Mouse (Mus musculus) forebrain, embryonic 12.5 days (tissue): ENCODE data around the gene Rab43. TPM values are rescaled to one million over a fixed set of nuclear protein-coding genes. Genes with fewer than 3 reads are reported as not detected.
"Not testable (repeated sequence)": the region's sequence is repeated elsewhere in the genome, so short reads cannot be mapped to it uniquely, and the experiment has no call there.

Experiments
- ATAC-seq: fragments of 200-750 bp; cut with Nextera tagmentation; 2 replicates; pipeline ENCODE4 v1.8.0; 2017; ENCODE audit warnings: moderate TSS enrichment; ENCODE audit not compliant: low FRiP score
- H3K27ac ChIP-seq: fragments of 300-500 bp; sonication (generic); 2 replicates; pipeline ENCODE4 v1.5.1; 2016; ENCODE audit warnings: mild to moderate bottlenecking
- H3K27me3 ChIP-seq: fragments of 300-500 bp; sonication (generic); 2 replicates; pipeline ENCODE4 v1.6.1; 2016; ENCODE audit warnings: mild to moderate bottlenecking
- H3K36me3 ChIP-seq: fragments of 300-500 bp; sonication (generic); replicated peaks from 2 replicates; pipeline ENCODE4 v1.6.1; 2016; ENCODE audit warnings: mild to moderate bottlenecking
- H3K4me1 ChIP-seq: fragments of 300-500 bp; sonication (generic); 2 replicates; pipeline ENCODE4 v1.6.1; 2016
- H3K4me2 ChIP-seq: fragments of 300-500 bp; sonication (generic); 2 replicates; pipeline ENCODE4 v1.6.1; 2016; ENCODE audit warnings: mild to moderate bottlenecking, moderate library complexity
- H3K4me3 ChIP-seq: fragments of 300-500 bp; sonication (generic); replicated peaks from 2 replicates; pipeline ENCODE4 v1.5.1; 2016; ENCODE audit warnings: mild to moderate bottlenecking
- H3K9ac ChIP-seq: fragments of 300-500 bp; sonication (generic); 2 replicates; pipeline ENCODE4 v1.6.1; 2016; ENCODE audit warnings: mild to moderate bottlenecking
- H3K9me3 ChIP-seq: fragments of 300-500 bp; sonication (generic); 2 replicates; pipeline ENCODE4 v1.6.1; 2016
- WGBS: fragments of 180-500 bp; shearing (Covaris S2); methylation state at CpG from one replicate; pipeline ENCODE4 v1.1.7; 2016; 5-methylcytosine and 5-hydroxymethylcytosine counted together
- polyA plus RNA-seq: library from polyadenylated mRNA; unstranded; fragments of >200 nt; fragmentation: Nextera tagmentation; extraction: Ambion mirVana; gene quantifications from 2 replicates; pipeline ENCODE4 v1.2.1, GENCODE M21; 2016

Gene Rab43
- polyA plus RNA-seq, 1 experiment from 2014 or later: 7.7 TPM

DNA sequence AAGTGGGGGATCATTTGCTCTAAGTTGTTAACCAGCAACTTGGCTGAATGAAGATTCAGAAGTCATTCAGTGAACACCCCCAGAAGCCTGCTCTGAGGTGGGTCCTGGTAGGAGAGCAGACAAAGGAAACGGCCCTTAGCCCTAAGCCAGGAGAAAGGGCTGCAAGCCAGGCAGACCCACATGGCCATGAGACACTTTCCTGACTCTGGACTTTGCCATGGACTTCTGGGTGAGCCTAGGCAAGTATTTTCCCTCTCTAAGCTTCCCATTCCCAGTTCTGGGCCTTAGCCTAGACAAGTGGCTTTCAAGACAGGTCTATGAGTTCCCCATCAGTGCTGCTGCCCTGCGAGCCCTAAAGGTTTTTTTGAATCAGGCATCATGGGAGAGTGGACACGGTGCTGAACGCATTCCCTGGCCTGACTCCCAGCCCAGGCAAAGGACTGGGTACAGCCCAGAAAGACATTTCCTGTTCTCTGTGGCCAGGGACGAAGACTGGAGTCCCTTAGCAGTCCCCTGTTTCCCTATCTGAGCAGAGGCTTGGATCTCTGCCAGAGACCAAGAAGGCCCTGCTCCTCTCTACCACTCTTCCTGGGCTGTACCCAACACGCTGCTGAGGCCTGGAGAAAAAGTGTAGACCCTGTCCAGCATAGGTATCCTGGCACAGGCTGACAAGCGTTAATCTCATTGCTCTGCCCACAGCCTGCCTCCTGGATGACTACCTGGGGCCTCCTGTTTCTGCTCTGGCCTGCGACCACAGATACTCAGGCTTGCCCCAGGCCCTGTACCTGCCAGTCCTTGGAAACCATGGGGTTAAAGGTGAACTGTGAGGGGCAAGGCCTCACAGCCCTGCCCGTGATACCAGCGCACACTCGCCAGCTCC lies 33.4 kb downstream of the Rab43 start:
- Histone ChIP-seq H3K27me3 (no peaks in the 10 kb centered on the region), H3K27ac (no peak overlapping the region)
- WGBS: 81% methylated on average over 11 of the region's 11 CpGs

DNA sequence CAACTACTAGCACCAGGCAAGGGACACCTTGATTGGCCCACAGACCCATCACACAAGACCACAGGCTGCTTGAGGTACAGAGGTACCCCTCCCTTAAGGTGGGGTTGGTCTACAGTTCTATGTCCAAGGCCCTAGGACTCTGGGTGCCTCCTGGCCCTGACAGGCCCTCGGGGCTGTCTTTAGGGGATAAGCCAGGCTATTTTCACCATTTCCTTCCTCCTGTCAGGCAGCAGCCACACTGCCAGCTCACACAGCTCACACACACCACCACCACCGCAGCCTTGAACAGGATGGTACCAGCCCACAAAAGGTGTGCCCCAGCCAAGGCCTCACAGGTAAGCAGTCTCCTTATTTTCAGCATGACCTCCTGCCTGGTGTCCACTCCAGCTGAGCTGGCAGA lies 34.1 kb downstream of the Rab43 start, which contains the start of gene Gp9:
Gene Gp9, plus strand, starts transcription at position 231 of the 400 bp plus-strand sequence.
- Histone ChIP-seq H3K36me3 (no peaks in the 10 kb centered on the region), H3K27me3 (no peaks in the 10 kb centered on the region), H3K4me3 (no peak within 1 kb of the TSS), H3K4me1 (no peaks in the 10 kb centered on the region), H3K9me3 (no peaks in the 10 kb centered on the region), H3K27ac (no peak within 1 kb of the TSS), H3K9ac (no peak within 1 kb of the TSS), H3K4me2 (no peak within 1 kb of the TSS)
- WGBS: 79% methylated on average over 2 of the region's 2 CpGs
- ATAC-seq: no peak

More for the DNA sequence above, 33.4 kb downstream of the Rab43 start:
- Histone ChIP-seq H3K36me3 (no peaks in the 10 kb centered on the region), H3K9ac (no peak overlapping the region), H3K4me1 (no peaks in the 10 kb centered on the region), H3K4me3 (no peak overlapping the region), H3K9me3 (no peaks in the 10 kb centered on the region), H3K4me2 (no peak overlapping the region)
- ATAC-seq: no peak

DNA sequence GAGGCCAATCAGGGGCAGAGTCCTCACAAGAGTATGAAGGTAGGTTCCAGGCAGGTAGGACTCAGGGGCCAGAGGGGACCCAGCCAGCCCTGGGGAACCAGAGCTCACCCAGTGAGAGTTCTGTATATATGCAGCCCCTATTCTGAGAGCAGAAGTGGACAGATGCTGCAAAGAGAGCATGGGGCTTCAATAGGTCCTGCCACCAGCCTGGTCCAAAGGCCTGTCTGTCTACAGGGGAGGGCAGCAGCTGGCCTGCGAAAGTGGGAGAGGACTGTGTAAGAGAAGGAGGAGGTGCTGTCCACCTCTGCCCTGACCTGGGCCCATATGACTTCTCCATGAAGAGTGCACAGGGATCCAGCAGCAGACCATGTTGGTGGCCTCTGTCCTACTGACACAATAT lies 35.3 kb downstream of the Rab43 start:
- Histone ChIP-seq H3K4me1 (no peaks in the 10 kb centered on the region), H3K4me2 (no peak overlapping the region), H3K9me3 (no peaks in the 10 kb centered on the region), H3K9ac (no peak overlapping the region), H3K36me3 (no peaks in the 10 kb centered on the region), H3K4me3 (no peak overlapping the region), H3K27ac (no peak overlapping the region), H3K27me3 (no peaks in the 10 kb centered on the region)
- ATAC-seq: no peak
- 100% methylated on average over 1 of the region's 1 CpGs for WGBS

DNA sequence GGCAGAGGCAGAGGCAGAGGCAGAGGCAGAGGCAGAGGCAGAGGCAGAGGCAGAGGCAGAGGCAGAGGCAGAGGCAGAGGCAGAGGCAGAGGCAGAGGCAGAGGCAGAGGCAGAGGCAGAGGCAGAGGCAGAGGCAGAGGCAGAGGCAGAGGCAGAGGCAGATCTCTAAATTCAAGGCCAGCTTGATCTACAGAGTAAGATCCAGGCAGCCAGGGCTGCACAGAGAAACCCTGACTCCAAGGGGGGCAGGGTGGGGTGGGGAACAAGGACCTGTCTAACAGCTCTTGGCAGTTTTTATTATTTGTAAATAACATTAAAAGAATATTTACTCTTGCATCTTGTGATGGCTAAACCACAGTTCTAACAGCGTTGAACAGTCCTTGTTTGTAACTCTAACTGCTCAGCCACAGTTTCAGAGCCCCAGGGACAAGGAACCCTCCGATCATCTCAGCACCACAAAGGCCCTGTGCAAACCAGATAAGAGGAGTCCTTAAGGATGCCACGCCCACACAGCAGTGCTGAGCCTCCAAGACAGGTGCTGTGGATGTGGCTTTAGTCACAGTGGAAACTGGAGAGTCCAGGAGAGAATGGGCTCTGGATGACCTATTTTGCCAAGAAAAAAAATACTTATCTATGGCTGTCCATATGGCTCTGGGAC lies 36.2 kb downstream of the Rab43 start:
- 78% methylated on average over 3 of the region's 3 CpGs for WGBS
- no peaks in the 10 kb centered on the region for H3K27me3 ChIP-seq
- H3K4me1 ChIP-seq: no peaks in the 10 kb centered on the region
- no peak for ATAC-seq
- no peak overlapping the region for H3K27ac ChIP-seq
- no peak overlapping the region for H3K4me2 ChIP-seq
- H3K9me3 ChIP-seq: no peaks in the 10 kb centered on the region
- no peaks in the 10 kb centered on the region for H3K36me3 ChIP-seq
- H3K9ac ChIP-seq: no peak overlapping the region
- H3K4me3 ChIP-seq: no peak overlapping the region

GRCm38 (mm10) chr6:87774909-87775308 lies 37.1 kb downstream of the Rab43 start:
- ATAC-seq: no peak
- no peaks in the 10 kb centered on the region for H3K9me3 ChIP-seq
- no peaks in the 10 kb centered on the region for H3K4me1 ChIP-seq
- 85% methylated on average over 9 of the region's 9 CpGs for WGBS
- H3K36me3 ChIP-seq: no peaks in the 10 kb centered on the region
- no peak overlapping the region for H3K27ac ChIP-seq
- H3K9ac ChIP-seq: no peak overlapping the region
- H3K4me2 ChIP-seq: no peak overlapping the region
- no peaks in the 10 kb centered on the region for H3K27me3 ChIP-seq
- H3K4me3 ChIP-seq: no peak overlapping the region

- Histone ChIP-seq H3K27me3 (no peaks in the 10 kb centered on the region), H3K4me1 (no peaks in the 10 kb centered on the region), H3K4me2 (no peak overlapping the region), H3K27ac (no peak overlapping the region), H3K36me3 (no peaks in the 10 kb centered on the region), H3K9me3 (no peaks in the 10 kb centered on the region), H3K9ac (no peak overlapping the region), H3K4me3 (no peak overlapping the region)
- ATAC-seq: no peak
- WGBS: 49% methylated on average over 1 of the region's 1 CpGs
Observed at GRCm38 (mm10) chr6:87774466-87774865, 37.5 kb downstream of the Rab43 start.

DNA sequence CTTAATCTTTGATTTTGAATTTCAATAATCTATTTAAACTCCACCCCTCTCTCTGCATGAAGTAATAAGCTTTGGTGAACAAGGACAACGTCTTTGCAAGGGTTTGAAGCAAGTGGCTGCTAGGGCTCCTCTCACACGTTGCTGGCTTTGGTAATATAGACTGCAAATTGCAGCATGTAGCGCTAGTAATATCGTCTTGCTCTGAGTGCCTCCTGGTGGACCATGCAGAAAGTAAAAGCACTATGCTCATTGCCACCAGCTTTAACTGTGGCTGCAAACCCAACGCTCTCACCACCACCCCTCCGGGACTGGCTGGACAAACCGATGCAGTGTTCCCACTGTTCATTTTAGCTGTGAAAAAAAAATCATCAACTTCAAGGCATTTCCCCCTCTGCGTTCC lies 41.3 kb downstream of the Rab43 start:
- Histone ChIP-seq H3K27me3 (no peaks in the 10 kb centered on the region), H3K4me1 (no peaks in the 10 kb centered on the region), H3K9ac (no peak overlapping the region), H3K9me3 (no peaks in the 10 kb centered on the region), H3K27ac (no peak overlapping the region), H3K36me3 (no peaks in the 10 kb centered on the region), H3K4me3 (no peak overlapping the region), H3K4me2 (no peak overlapping the region)
- ATAC-seq: no peak
- 62% methylated on average over 8 of the region's 8 CpGs for WGBS

DNA sequence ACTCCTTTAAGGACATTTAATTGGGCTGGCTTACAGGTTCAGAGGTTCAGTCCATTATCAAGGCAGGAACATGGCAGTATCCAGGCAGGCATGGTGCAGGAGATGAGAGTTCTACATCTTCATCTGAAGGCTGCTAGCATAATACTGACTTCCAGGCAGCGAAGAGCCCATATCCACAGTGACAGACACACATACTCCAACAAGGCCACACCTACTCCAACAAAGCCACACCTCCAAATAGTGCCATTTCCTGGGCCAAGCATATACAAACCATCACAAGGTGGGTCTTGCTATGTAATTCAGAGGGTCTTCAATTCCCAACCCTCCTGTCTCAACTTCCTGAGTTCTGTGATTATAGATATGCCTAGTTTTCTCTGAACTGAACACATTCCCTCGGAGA lies 47.7 kb downstream of the Rab43 start:
- not testable (repeated sequence) for H3K4me3 ChIP-seq, ATAC-seq, H3K9me3 ChIP-seq, H3K27ac ChIP-seq, H3K4me1 ChIP-seq, H3K9ac ChIP-seq, H3K4me2 ChIP-seq, H3K36me3 ChIP-seq, H3K27me3 ChIP-seq
- 91% methylated on average over 2 of the region's 2 CpGs for WGBS

GRCm38 (mm10) chr6:87763376-87764280 lies 48.3 kb downstream of the Rab43 start:
- 69% methylated on average over 4 of the region's 4 CpGs for WGBS

DNA sequence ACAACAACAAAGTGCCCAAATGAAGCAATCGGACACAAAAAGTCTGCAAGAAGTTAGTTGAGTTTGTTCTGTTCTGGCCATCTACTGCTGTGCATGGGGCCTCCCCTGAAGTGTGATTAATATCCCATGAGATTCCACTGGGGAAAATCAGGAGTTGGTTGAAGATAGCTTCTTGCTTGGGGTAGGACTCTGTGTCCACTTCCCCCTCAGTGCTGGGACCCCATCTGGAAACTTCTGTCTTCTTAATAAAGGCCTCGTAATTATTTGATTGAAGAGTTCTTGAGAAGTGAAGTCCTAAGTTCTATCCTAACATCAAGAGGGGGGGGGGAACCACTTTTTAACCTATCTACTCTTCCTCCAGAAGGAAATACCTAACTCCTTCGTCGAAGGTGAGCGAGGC lies 49.8 kb downstream of the Rab43 start:
- no peaks in the 10 kb centered on the region for H3K9me3 ChIP-seq
- no peaks in the 10 kb centered on the region for H3K27me3 ChIP-seq
- H3K36me3 ChIP-seq: no peaks in the 10 kb centered on the region
- ATAC-seq: no peak
- no peak overlapping the region for H3K27ac ChIP-seq
- H3K4me1 ChIP-seq: no peaks in the 10 kb centered on the region
- no peak overlapping the region for H3K9ac ChIP-seq
- 87% methylated on average over 5 of the region's 5 CpGs for WGBS
- no peak overlapping the region for H3K4me3 ChIP-seq
- no peak overlapping the region for H3K4me2 ChIP-seq

More at GRCm38 (mm10) chr6:87763376-87764280, 48.3 kb downstream of the Rab43 start:
- Histone ChIP-seq H3K27me3 (no peaks in the 10 kb centered on the region), H3K4me2 (no peak overlapping the region), H3K36me3 (no peaks in the 10 kb centered on the region), H3K4me1 (no peaks in the 10 kb centered on the region), H3K9ac (no peak overlapping the region), H3K27ac (no peak overlapping the region), H3K9me3 (no peaks in the 10 kb centered on the region), H3K4me3 (no peak overlapping the region)
- ATAC-seq: no peak

DNA sequence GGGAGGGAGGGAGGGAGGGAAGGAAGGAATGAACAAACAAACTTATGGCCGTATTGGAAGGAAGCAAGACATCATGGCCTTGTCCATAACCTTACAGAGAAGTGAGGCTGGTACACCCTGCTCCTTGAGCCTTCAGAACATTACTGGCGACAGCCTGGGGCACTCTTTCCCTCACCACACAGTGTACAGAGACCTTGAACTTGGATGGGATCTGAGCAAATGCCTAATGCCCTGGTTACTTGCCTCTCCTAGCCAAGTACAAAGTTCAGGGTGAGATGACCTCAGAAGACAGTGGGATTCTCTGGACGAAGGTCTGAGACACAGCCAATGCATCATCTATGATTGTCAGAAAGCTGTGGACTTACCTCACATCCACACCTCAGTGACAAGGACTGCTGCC lies 52.1 kb downstream of the Rab43 start:
- H3K9me3 ChIP-seq: no peaks in the 10 kb centered on the region
- H3K9ac ChIP-seq: no peak overlapping the region
- H3K27ac ChIP-seq: no peak overlapping the region
- 80% methylated on average over 3 of the region's 3 CpGs for WGBS
- no peaks in the 10 kb centered on the region for H3K27me3 ChIP-seq
- H3K4me3 ChIP-seq: no peak overlapping the region
- ATAC-seq: no peak
- no peaks in the 10 kb centered on the region for H3K36me3 ChIP-seq
- no peak overlapping the region for H3K4me2 ChIP-seq
- H3K4me1 ChIP-seq: no peaks in the 10 kb centered on the region

DNA sequence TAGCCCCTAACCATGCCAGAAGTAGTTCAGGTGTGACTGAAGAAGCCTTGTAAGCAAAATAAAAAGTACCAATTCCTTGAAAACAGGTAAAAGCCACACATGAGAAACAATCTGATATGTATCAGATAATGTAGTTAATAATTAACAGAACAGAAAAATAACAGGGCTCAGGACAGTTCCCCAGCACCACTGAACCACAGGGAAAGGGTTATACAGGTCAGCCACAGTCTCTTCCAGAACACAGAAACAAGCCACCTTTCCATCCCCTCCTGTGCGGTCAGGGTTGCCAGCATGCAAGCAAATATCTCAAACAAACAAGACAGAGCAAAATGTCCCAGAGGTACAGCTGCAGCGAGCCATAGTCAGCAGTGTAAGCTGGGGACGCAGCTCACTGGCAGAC lies 52.6 kb downstream of the Rab43 start:
- H3K27me3 ChIP-seq: no peaks in the 10 kb centered on the region
- no peak overlapping the region for H3K9ac ChIP-seq
- H3K27ac ChIP-seq: no peak overlapping the region
- no peaks in the 10 kb centered on the region for H3K4me1 ChIP-seq
- no peak overlapping the region for H3K4me2 ChIP-seq
- no peak overlapping the region for H3K4me3 ChIP-seq
- WGBS: 75% methylated on average over 3 of the region's 3 CpGs
- no peaks in the 10 kb centered on the region for H3K36me3 ChIP-seq
- no peaks in the 10 kb centered on the region for H3K9me3 ChIP-seq
- no peak for ATAC-seq
